Mouse (Mus musculus): ENCODE measurements around the gene Frem1. TPM values are rescaled to one million over a fixed set of nuclear protein-coding genes. Genes with fewer than 3 reads are reported as not detected.

Gene Frem1
- polyA plus RNA-seq, 1 experiment = 6.1 TPM

- DNase-seq (ENCODE audit: low read depth) = no peak
- TF ChIP-seq CTCF (IDR thresholded peaks at IDR 0.05; ENCODE audit: borderline replicate concordance, extremely low read depth, insufficient read depth, insufficient read length) (no peak), POLR2A (IDR thresholded peaks at IDR 0.05; ENCODE audit: borderline replicate concordance, extremely low read depth, insufficient read depth, insufficient read length, poor library complexity, severe bottlenecking) (no peak)
These were observed 203.4 kb downstream of the Frem1 start for GRCm38 (mm10) chr4:82848552-82849234.

Other genes with a start within 250 kb of the Frem1 start
- 12.4 and 14.7 TPM in 2 replicates for gene Zdhhc21, start 192.4 kb downstream of the Frem1 start, polyA plus RNA-seq (2012; rRNA removed)
- gene Cer1, start 167.2 kb downstream of the Frem1 start, polyA plus RNA-seq (2012; rRNA removed) = 0.05 and 0.21 TPM in 2 replicates

Data from brain, embryonic 14.5 days (tissue).